Mouse (Mus musculus): ENCODE measurements around the gene Dync2li1.

The Dync2li1 gene

GRCm38 (mm10) chr17:84685286-84685685 is 59.0 kb downstream of the Dync2li1 start:
- no peak for DNase-seq (ENCODE audit: low spot score in 2 of 2)

DNA sequence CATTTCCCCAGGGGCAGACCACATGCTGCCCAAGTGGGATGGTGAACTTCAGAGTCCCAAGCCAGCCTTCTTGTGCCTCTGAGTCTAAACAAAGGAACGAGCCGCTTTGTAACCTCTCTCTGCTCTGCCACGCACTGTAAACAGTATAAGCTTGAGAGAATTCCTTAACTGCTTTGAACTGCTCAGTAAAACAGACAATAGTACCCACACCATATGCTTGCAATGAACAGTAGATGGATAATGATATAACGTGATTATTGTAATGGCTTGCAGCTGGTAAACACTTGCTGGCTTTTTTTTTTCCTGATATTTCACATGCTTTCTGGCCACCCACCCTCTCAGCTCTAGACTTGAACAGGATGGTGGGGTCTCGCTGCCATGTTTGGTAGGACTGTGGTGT is 61.7 kb downstream of the Dync2li1 start:
- no peak for DNase-seq (ENCODE audit: low spot score in 2 of 2)

GRCm38 (mm10) chr17:84688834-84689233 is 62.5 kb downstream of the Dync2li1 start:
- DNase-seq (ENCODE audit: low spot score in 2 of 2), result no peak

DNA sequence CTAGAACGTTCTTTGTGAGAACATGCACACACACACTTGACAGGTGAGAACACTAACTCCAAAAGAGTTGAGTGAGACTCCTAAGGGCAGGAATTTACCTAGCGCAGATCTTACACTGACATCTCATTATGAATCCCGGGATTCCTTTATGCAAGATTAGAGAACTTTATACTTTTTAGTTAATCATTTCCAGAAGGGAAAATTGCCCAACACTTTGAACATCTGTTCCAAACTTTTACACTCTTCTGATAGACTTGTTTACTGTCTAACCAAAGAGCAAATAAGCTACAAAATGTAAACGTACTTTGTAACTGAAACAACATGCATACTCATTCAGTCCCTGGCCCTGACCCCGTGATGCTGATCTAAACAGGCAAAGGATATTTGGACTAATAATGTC is 63.0 kb downstream of the Dync2li1 start:
- no peak for DNase-seq (ENCODE audit: low spot score in 2 of 2)

- DNase-seq (ENCODE audit: low spot score in 2 of 2), result no peak
These were observed 63.8 kb downstream of the Dync2li1 start for GRCm38 (mm10) chr17:84690111-84690510.

- DNase-seq (ENCODE audit: low spot score in 2 of 2), result no peak
These were observed 67.4 kb downstream of the Dync2li1 start for GRCm38 (mm10) chr17:84693741-84694140.

DNA sequence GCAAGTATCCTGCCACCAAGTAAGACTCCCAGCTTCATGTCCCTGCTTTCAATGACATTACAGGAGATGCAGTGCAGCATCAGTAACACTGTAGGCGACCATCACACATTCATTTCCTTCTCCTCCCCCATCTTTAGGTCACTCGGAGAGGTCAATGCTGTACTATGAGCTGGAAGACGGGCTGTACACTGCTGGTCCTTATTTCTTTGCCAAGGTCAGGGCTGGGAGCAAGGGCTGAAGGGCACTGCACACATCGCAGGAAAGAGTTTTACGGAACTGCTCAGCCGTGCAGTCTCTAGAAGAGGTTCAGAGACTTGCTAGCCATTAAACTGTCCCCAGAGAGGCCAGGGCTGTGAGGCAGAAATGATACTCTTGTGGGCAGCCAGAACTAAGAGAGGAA is 70.2 kb downstream of the Dync2li1 start:
- DNase-seq (ENCODE audit: low spot score in 2 of 2), result no peak

DNA sequence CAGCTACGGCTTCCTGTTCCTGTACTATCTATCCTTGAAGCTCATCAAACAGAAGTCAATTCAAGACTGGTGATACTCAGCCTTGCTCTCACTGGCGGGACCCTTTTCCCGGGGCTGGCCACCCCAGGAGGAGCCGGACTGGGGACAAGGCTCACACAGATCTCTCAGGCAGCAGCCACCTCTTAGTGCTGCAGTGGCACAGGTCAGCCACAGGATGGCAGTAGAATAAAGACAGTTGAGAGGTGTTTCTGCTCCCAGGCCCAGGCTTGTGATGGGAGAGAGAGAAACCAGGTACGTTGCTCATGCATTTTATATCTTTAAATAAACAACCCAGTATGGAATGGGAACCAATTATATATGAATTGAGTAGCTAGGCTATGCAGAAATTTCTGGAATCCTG is 72.4 kb downstream of the Dync2li1 start:
- peak in 1 of 2 experiments; percentile 18 for DNase-seq (ENCODE audit: low spot score in 2 of 2)
